Mouse (Mus musculus) thymus, postnatal 36 days (tissue): Measurements from ENCODE around the gene Brpf1.
A peak's percentile ranks its signal among the peaks of the same experiment; 100 is the strongest.

Source experiments
- DNase-seq, 2 experiments: peaks; one replicate each; pipeline ENCODE4 v3.0.0; 2022; ENCODE audit warnings: mixed read lengths in 2 of 2

Brpf1 gene

GRCm38 (mm10) chr6:113306986-113307349 is at the start of gene Brpf1:
Brpf1 (plus strand) TSS chr6:113307137.
- peak in 1 of 2 experiments; percentile 82 for DNase-seq

- no peak for DNase-seq
Measured at GRCm38 (mm10) chr6:113261174-113261858, 45.6 kb upstream of the Brpf1 start.

- DNase-seq = no peak
Measured at GRCm38 (mm10) chr6:113263531-113263930, 43.4 kb upstream of the Brpf1 start.

- peak in 1 of 2 experiments; percentile 26 for DNase-seq
Measured at GRCm38 (mm10) chr6:113264429-113264828, 42.5 kb upstream of the Brpf1 start.

- DNase-seq = no peak
Measured at GRCm38 (mm10) chr6:113266996-113267655, 39.8 kb upstream of the Brpf1 start.

- no peak for DNase-seq
Measured at GRCm38 (mm10) chr6:113267988-113268387, 38.9 kb upstream of the Brpf1 start.

- DNase-seq = no peak
Measured at GRCm38 (mm10) chr6:113272365-113272764, 34.6 kb upstream of the Brpf1 start.

GRCm38 (mm10) chr6:113276846-113277245 is 30.1 kb upstream of the Brpf1 start:
- DNase-seq = no peak

GRCm38 (mm10) chr6:113281676-113282075 is 25.3 kb upstream of the Brpf1 start:
- no peak for DNase-seq

- no peak for DNase-seq
Measured at GRCm38 (mm10) chr6:113282101-113282802, 24.7 kb upstream of the Brpf1 start, which contains the start of gene Cpne9. Cpne9 (plus strand) TSS chr6:113282307.

GRCm38 (mm10) chr6:113282969-113283368 is 24.0 kb upstream of the Brpf1 start:
- no peak for DNase-seq

GRCm38 (mm10) chr6:113283500-113283899 is 23.4 kb upstream of the Brpf1 start:
- no peak for DNase-seq

- DNase-seq = no peak
Measured at GRCm38 (mm10) chr6:113284931-113285330, 22.0 kb upstream of the Brpf1 start.

- DNase-seq = no peak
Measured at GRCm38 (mm10) chr6:113286316-113286715, 20.6 kb upstream of the Brpf1 start.

GRCm38 (mm10) chr6:113287236-113287635 is 19.7 kb upstream of the Brpf1 start:
- DNase-seq = no peak

GRCm38 (mm10) chr6:113289346-113289745 is 17.6 kb upstream of the Brpf1 start:
- no peak for DNase-seq

GRCm38 (mm10) chr6:113290346-113290745 is 16.6 kb upstream of the Brpf1 start:
- DNase-seq = no peak

GRCm38 (mm10) chr6:113292938-113293337 is 14.0 kb upstream of the Brpf1 start:
- DNase-seq = no peak

GRCm38 (mm10) chr6:113296046-113296445 is 10.9 kb upstream of the Brpf1 start:
- DNase-seq = no peak

- no peak for DNase-seq
Measured at GRCm38 (mm10) chr6:113296639-113297038, 10.3 kb upstream of the Brpf1 start.

GRCm38 (mm10) chr6:113301350-113301749 is 5.6 kb upstream of the Brpf1 start:
- no peak for DNase-seq

- peak in 1 of 2 experiments; percentile 11 for DNase-seq
Measured at GRCm38 (mm10) chr6:113302258-113302657, 4.7 kb upstream of the Brpf1 start.

- peak; percentile 100 for DNase-seq
Measured at GRCm38 (mm10) chr6:113306322-113306985, 483 bp upstream of the Brpf1 start.
